Mouse (Mus musculus): ENCODE data around the gene Ctrc. TPM values are rescaled to one million over a fixed set of nuclear protein-coding genes. Genes with fewer than 3 reads are reported as not detected.

The Ctrc gene
- polyA plus RNA-seq, 1 experiment from 2014 or later = not detected

DNA sequence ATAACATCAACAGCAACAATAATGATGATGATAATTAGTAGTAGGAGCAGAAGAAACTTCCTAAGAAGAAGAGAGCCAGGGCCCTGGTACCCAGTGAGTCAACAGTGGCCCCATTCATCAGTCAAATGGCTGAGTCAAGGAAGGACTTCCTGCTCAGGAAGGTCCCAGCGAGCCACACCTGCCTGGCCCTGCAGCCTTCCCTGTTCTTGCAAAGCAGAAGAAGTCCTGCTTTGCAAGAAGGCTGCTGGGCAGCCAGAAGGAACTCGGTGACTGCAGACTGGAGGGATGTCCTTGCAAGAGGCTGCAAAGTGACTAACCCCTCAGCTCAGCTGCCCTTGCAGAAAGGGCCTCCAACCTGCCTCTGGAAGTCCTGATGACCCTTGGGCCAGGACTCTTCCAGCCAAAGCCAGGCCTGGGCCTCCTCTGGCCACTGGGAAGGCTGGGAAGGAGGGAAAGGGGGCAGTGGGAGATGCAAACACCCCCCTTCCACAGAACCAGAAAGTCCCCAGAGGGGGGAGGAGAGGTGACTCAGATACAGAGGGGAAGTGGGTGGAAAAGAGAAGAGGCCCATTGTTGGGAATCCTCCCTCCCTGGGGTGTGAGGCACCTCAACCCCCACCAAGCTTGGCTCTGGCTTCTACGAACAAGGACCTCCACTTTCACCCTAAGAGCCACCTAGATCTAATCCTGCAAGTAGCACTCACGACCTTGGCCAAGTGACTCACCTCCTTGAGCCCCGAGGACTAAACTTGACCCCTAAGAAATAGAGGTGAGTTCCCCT is 23.5 kb upstream of the Ctrc start:
- no peak overlapping the region for H3K9ac ChIP-seq (replicated peaks)
- H3K4me1 ChIP-seq (ENCODE audit: insufficient read depth) = peaks cover 64% of the 10 kb centered on the region
- peaks cover 14% of the 10 kb centered on the region for H3K36me3 ChIP-seq (replicated peaks; ENCODE audit: insufficient read depth, low read length)
- WGBS (ENCODE audit: insufficient replicate concordance) = 56% methylated on average over 5 of the region's 5 CpGs
- H3K4me2 ChIP-seq (ENCODE audit: low read depth, low read length) = no peak overlapping the region; the same call in 1 of the 2 replicates
- no peaks in the 10 kb centered on the region for H3K9me3 ChIP-seq (ENCODE audit: low read length)
- no peak overlapping the region for H3K4me3 ChIP-seq (ENCODE audit: low read depth, low read length)
- no peak for ATAC-seq
- no peaks in the 10 kb centered on the region for H3K27me3 ChIP-seq (ENCODE audit: insufficient read depth, low read length)
- peak overlapping the region; percentile 70 for H3K27ac ChIP-seq (ENCODE audit: low read depth)
- TF ChIP-seq CTCF (IDR thresholded peaks at IDR 0.05; ENCODE audit: low read depth) (no peak), EP300 (IDR thresholded peaks at IDR 0.05; ENCODE audit: low read depth) (no peak)
- no peak for DNase-seq

DNA sequence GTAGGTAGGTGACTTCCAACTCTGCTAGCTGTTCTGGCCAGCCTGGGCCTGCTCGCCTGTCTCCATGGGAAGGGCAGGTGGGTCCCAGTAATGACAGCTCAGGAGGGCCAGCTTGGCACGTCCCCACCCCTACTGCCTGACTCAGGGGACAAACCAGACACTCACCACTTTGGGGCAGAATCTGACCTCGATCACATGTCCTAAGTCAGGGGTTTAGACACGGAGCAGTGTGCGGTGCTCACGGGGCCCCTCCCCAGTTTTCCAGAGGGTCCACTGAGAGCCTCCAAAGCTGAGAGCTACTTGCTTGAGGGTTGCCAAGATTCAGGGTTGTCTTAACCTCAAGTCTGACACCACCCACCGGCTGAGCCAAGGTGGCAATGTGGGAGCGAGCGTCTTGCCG is 21.9 kb upstream of the Ctrc start:
- H3K4me2 ChIP-seq (ENCODE audit: low read depth, low read length) = no peak overlapping the region
- H3K27ac ChIP-seq (ENCODE audit: low read depth) = peak overlapping the region; percentile 16; the same call in 1 of the 2 replicates
- H3K9ac ChIP-seq (replicated peaks) = no peak overlapping the region
- 91% methylated on average over 10 of the region's 10 CpGs for WGBS (ENCODE audit: insufficient replicate concordance)
- no peaks in the 10 kb centered on the region for H3K9me3 ChIP-seq (ENCODE audit: low read length)
- peaks cover 17% of the 10 kb centered on the region for H3K36me3 ChIP-seq (replicated peaks; ENCODE audit: insufficient read depth, low read length)
- H3K4me1 ChIP-seq (ENCODE audit: insufficient read depth) = peaks cover 55% of the 10 kb centered on the region
- H3K27me3 ChIP-seq (ENCODE audit: insufficient read depth, low read length) = no peaks in the 10 kb centered on the region
- TF ChIP-seq EP300 (IDR thresholded peaks at IDR 0.05; ENCODE audit: low read depth) = no peak
- TF ChIP-seq CTCF (IDR thresholded peaks at IDR 0.05; ENCODE audit: low read depth) = no peak
- ATAC-seq (no peak), DNase-seq (no peak)
- no peak overlapping the region for H3K4me3 ChIP-seq (ENCODE audit: low read depth, low read length)

DNA sequence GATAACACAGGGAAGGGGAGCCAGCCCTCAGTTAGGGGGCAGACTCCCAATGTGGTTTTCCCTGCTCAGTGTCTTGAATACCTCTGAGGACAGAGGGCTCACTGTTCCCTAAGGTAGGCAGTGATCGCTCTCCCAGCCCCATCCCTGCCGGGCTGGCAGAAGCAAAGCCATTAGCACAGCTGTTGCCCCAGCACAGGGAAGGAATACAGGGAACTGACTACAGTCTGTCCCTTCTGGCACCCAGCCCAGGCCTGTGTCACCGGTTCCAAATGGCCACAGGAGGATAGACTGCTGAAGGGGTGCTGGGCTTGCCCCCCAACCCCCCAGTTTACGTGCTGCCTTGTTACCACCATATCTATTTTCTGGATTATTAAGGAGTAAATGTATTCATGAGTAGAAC is 21.3 kb upstream of the Ctrc start:
- no peaks in the 10 kb centered on the region for H3K9me3 ChIP-seq (ENCODE audit: low read length)
- H3K36me3 ChIP-seq (replicated peaks; ENCODE audit: insufficient read depth, low read length) = peaks cover 17% of the 10 kb centered on the region
- H3K4me1 ChIP-seq (ENCODE audit: insufficient read depth) = peaks cover 51% of the 10 kb centered on the region
- H3K4me2 ChIP-seq (ENCODE audit: low read depth, low read length) = no peak overlapping the region
- no peak overlapping the region for H3K4me3 ChIP-seq (ENCODE audit: low read depth, low read length)
- H3K27ac ChIP-seq (ENCODE audit: low read depth) = no peak overlapping the region
- H3K9ac ChIP-seq (replicated peaks) = no peak overlapping the region
- TF ChIP-seq EP300 (IDR thresholded peaks at IDR 0.05; ENCODE audit: low read depth) = no peak
- no peak for TF ChIP-seq CTCF (IDR thresholded peaks at IDR 0.05; ENCODE audit: low read depth)
- ATAC-seq = no peak
- peak; percentile 71 for DNase-seq
- no peaks in the 10 kb centered on the region for H3K27me3 ChIP-seq (ENCODE audit: insufficient read depth, low read length)
- WGBS (ENCODE audit: insufficient replicate concordance) = 68% methylated on average over 4 of the region's 4 CpGs

GRCm38 (mm10) chr4:141866933-141867490 is 20.9 kb upstream of the Ctrc start:
- Histone ChIP-seq H3K4me2 (ENCODE audit: low read depth, low read length) (no peak overlapping the region), H3K4me1 (ENCODE audit: insufficient read depth) (peaks cover 46% of the 10 kb centered on the region), H3K9me3 (ENCODE audit: low read length) (no peaks in the 10 kb centered on the region), H3K27me3 (ENCODE audit: insufficient read depth, low read length) (no peaks in the 10 kb centered on the region), H3K4me3 (ENCODE audit: low read depth, low read length) (no peak overlapping the region), H3K36me3 (replicated peaks; ENCODE audit: insufficient read depth, low read length) (peaks cover 15% of the 10 kb centered on the region), H3K9ac (replicated peaks) (no peak overlapping the region), H3K27ac (ENCODE audit: low read depth) (no peak overlapping the region)
- 78% methylated on average over 10 of the region's 10 CpGs for WGBS (ENCODE audit: insufficient replicate concordance)
- DNase-seq (no peak), ATAC-seq (no peak)
- no peak for TF ChIP-seq CTCF (IDR thresholded peaks at IDR 0.05; ENCODE audit: low read depth)
- no peak for TF ChIP-seq EP300 (IDR thresholded peaks at IDR 0.05; ENCODE audit: low read depth)

- DNase-seq = peak; percentile 70
- Histone ChIP-seq H3K4me2 (ENCODE audit: low read depth, low read length) (no peak overlapping the region), H3K36me3 (replicated peaks; ENCODE audit: insufficient read depth, low read length) (peaks cover 16% of the 10 kb centered on the region), H3K27ac (ENCODE audit: low read depth) (no peak overlapping the region), H3K9ac (replicated peaks) (no peak overlapping the region), H3K9me3 (ENCODE audit: low read length) (no peaks in the 10 kb centered on the region), H3K27me3 (ENCODE audit: insufficient read depth, low read length) (no peaks in the 10 kb centered on the region), H3K4me3 (ENCODE audit: low read depth, low read length) (no peak overlapping the region), H3K4me1 (ENCODE audit: insufficient read depth) (peaks cover 36% of the 10 kb centered on the region)
- TF ChIP-seq EP300 (IDR thresholded peaks at IDR 0.05; ENCODE audit: low read depth) (no peak), CTCF (IDR thresholded peaks at IDR 0.05; ENCODE audit: low read depth) (no peak)
- peak; percentile 87 for ATAC-seq
- 58% methylated on average over 5 of the region's 5 CpGs for WGBS (ENCODE audit: insufficient replicate concordance)
Measured at GRCm38 (mm10) chr4:141865600-141865999, 19.4 kb upstream of the Ctrc start.

DNA sequence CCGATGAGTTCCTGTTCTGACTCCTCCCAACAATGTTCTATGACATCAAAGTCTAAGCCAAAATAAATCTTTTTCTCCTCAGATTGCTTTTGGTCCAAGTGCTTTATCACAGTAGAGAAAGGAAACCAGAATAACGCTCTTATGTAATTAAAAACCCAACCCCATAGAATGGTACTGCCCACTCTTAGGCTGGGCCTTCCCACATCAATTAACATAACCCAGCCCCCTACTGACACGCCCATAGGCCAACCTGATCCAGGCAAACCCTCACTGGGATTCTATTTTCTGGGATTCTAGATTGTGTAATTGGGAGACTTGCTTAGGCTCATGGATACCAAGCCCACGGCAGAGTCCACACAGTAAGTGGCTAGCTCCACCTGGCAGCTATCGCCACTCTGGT is 18.8 kb upstream of the Ctrc start:
- H3K9me3 ChIP-seq (ENCODE audit: low read length) = no peaks in the 10 kb centered on the region
- TF ChIP-seq EP300 (IDR thresholded peaks at IDR 0.05; ENCODE audit: low read depth) (no peak), CTCF (IDR thresholded peaks at IDR 0.05; ENCODE audit: low read depth) (no peak)
- no peak overlapping the region for H3K27ac ChIP-seq (ENCODE audit: low read depth)
- no peak overlapping the region for H3K4me2 ChIP-seq (ENCODE audit: low read depth, low read length)
- peaks cover 22% of the 10 kb centered on the region for H3K36me3 ChIP-seq (replicated peaks; ENCODE audit: insufficient read depth, low read length)
- peak; percentile 38 for ATAC-seq
- DNase-seq = no peak
- H3K4me1 ChIP-seq (ENCODE audit: insufficient read depth) = peaks cover 33% of the 10 kb centered on the region
- H3K9ac ChIP-seq (replicated peaks) = no peak overlapping the region
- no peak overlapping the region for H3K4me3 ChIP-seq (ENCODE audit: low read depth, low read length)
- 80% methylated on average over 5 of the region's 5 CpGs for WGBS (ENCODE audit: insufficient replicate concordance)
- no peaks in the 10 kb centered on the region for H3K27me3 ChIP-seq (ENCODE audit: insufficient read depth, low read length)
